ENCODE assay signal across 8 mouse cellular contexts in the genomic region with DNA sequence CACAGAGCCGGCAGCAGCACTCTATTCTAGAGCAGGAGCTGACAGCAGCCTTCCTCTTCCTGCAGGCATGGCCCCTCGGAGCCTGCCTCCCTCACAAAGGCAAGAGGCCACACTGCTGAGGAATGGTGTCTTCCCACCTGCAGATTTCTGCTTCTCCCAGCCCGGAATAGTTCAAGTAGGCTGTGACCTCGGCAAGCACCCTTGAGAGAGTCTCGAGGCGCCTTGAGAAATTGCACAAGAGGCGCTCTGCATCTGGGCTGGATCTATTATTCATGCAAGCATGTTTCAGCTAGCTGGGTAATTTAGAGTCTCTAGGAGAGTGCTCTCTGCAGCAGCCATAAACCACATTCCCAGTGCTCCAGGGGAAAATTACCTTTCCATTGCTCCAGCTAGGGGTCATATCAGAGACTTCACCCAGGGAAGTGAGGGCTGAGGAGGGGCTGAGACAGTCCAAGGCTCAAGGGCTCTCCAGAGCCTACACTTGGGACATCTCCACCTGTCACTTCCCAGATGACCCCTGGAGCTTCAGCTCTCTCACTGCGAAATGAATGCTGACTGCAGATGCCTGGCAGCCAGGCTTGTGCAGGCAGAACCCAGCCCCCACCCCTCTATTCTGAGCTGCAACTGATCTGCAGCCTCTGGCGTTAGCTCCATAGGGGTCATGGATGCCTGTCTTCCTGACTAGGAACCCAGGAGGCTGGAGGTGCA.
DNase-seq lines count a peak whose midpoint lies in the region; ATAC-seq lines count a peak whose summit lies in the region.

No protein-coding gene starts in this region.

- DNase-seq in cerebellum, adult 18-20 months: peak; percentile 18 to 25
- DNase-seq in cerebellum, postnatal 4 days (ENCODE audit: low spot score in 2 of 2): no peak
- peak; percentile 35 for DNase-seq in adrenal gland, adult 8-10 months
- DNase-seq in layer of hippocampus, adult 9-11 months: peak; percentile 41
- DNase-seq in telencephalon, adult 2 months (ENCODE audit: low read depth, low spot score): peak; percentile 61
- DNase-seq in spleen, postnatal 4 days (ENCODE audit: low spot score in 2 of 2): no peak

- H3K27me3 ChIP-seq in forebrain, embryonic 12.5 days: 0 out of 2 replicates have a peak, but pooled peaks cover 6% of the 10 kb centered on the region
- 0 out of 2 replicates have a peak, but pooled peaks cover 6% of the 10 kb centered on the region for H3K27me3 ChIP-seq in midbrain, embryonic 12.5 days

- H3K4me1 ChIP-seq in forebrain, embryonic 12.5 days: peaks cover 25% of the 10 kb centered on the region
- peaks cover 25% of the 10 kb centered on the region for H3K4me1 ChIP-seq in midbrain, embryonic 12.5 days

- peak; percentile 84 for ATAC-seq in forebrain, embryonic 12.5 days (ENCODE audit: low FRiP score)
- ATAC-seq in midbrain, embryonic 12.5 days (ENCODE audit: low FRiP score, low read depth): peak; percentile 77

- peak overlapping the region; percentile 92 for H3K27ac ChIP-seq in forebrain, embryonic 12.5 days
- peak overlapping the region; percentile 80 for H3K27ac ChIP-seq in midbrain, embryonic 12.5 days (replicated peaks)

- WGBS in forebrain, embryonic 12.5 days: 4% methylated on average over 9 of the region's 9 CpGs
- WGBS in midbrain, embryonic 12.5 days: 4% methylated on average over 9 of the region's 9 CpGs

- peak overlapping the region; percentile 51 for H3K4me2 ChIP-seq in forebrain, embryonic 12.5 days
- peak overlapping the region; percentile 43 for H3K4me2 ChIP-seq in midbrain, embryonic 12.5 days (replicated peaks)

- peak overlapping the region; percentile 21; the same call in 1 of the 2 replicates for H3K4me3 ChIP-seq in forebrain, embryonic 12.5 days (replicated peaks)
- peak overlapping the region; percentile 14; the same call in 1 of the 2 replicates for H3K4me3 ChIP-seq in midbrain, embryonic 12.5 days

- H3K9me3 ChIP-seq in forebrain, embryonic 12.5 days: no peaks in the 10 kb centered on the region
- no peaks in the 10 kb centered on the region for H3K9me3 ChIP-seq in midbrain, embryonic 12.5 days

- H3K9ac ChIP-seq in forebrain, embryonic 12.5 days: peak overlapping the region; percentile 34; the same call in 1 of the 2 replicates
- no peak overlapping the region; the same call in 1 of the 2 replicates for H3K9ac ChIP-seq in midbrain, embryonic 12.5 days (replicated peaks)

- no peaks in the 10 kb centered on the region for H3K36me3 ChIP-seq in forebrain, embryonic 12.5 days (replicated peaks)
- H3K36me3 ChIP-seq in midbrain, embryonic 12.5 days: no peaks in the 10 kb centered on the region

Comparison
In these comparisons a context has a peak if more than half of its experiments do, and no peak if none do; other contexts are left out.
1. DNase-seq: peak in cerebellum, adult 18-20 months (2 of 2), adrenal gland, adult 8-10 months (single experiment), layer of hippocampus, adult 9-11 months (single experiment) and telencephalon, adult 2 months (single experiment); none in cerebellum, postnatal 4 days (0 of 2) and spleen, postnatal 4 days (0 of 2).